Mouse (Mus musculus) heart, postnatal 25 days (tissue): Measurements from ENCODE around the gene Il17re. TPM values are rescaled to one million over a fixed set of nuclear protein-coding genes. Genes with fewer than 3 reads are reported as not detected.
A peak's percentile ranks its signal among the peaks of the same experiment; 100 is the strongest.

ENCODE experiments used
- DNase-seq: peaks from one replicate; pipeline ENCODE4 v3.0.0; 2022; ENCODE audit warnings: low spot score
- intact Hi-C: fragments of 180-260 bp; cut with DNase I; formaldehyde crosslinking; loops from one replicate; pipeline ENCODE4 v1.15.1; 2025
- total RNA-seq, 2 experiments: library from RNA; stranded (reverse); gene quantifications; 2 replicates each; pipeline ENCODE4 v1.2.3; 2021

Gene Il17re
- total RNA-seq: 1 to 10 TPM in 1 of 2 experiments, under 1 TPM in 1; 0.78 to 1.1 TPM

GRCm38 (mm10) chr6:113457952-113458534, at the start of gene Il17re:
Il17re (plus strand) TSS chr6:113458484.
- intact Hi-C loops: no loop called here
- DNase-seq: no peak

- no peak for DNase-seq
- intact Hi-C loops: no loop called here
Measured at GRCm38 (mm10) chr6:113410001-113410400, 48.3 kb upstream of the Il17re start.

GRCm38 (mm10) chr6:113416416-113416815, 41.9 kb upstream of the Il17re start:
- intact Hi-C loops: no loop called here
- DNase-seq: no peak

GRCm38 (mm10) chr6:113418441-113419198, 39.7 kb upstream of the Il17re start:
- intact Hi-C loops: no loop called here
- no peak for DNase-seq

GRCm38 (mm10) chr6:113419199-113419587, 39.1 kb upstream of the Il17re start, which contains the start of gene Rpusd3:
Rpusd3 (minus strand) TSS chr6:113419340.
- intact Hi-C loops: no loop called here

GRCm38 (mm10) chr6:113423000-113423399, 35.3 kb upstream of the Il17re start:
- intact Hi-C loops: no loop called here
- DNase-seq: no peak

More at GRCm38 (mm10) chr6:113419199-113419587, 39.1 kb upstream of the Il17re start, which contains the start of gene Rpusd3:
- DNase-seq: peak; percentile 94

- no peak for DNase-seq
- intact Hi-C loops: no loop called here
Measured at GRCm38 (mm10) chr6:113424187-113424586, 34.1 kb upstream of the Il17re start.

- intact Hi-C loops: no loop called here
- no peak for DNase-seq
Measured at GRCm38 (mm10) chr6:113426696-113427095, 31.6 kb upstream of the Il17re start.

GRCm38 (mm10) chr6:113427397-113427796, 30.9 kb upstream of the Il17re start:
- intact Hi-C loops: no loop called here

GRCm38 (mm10) chr6:113428006-113428405, 30.3 kb upstream of the Il17re start:
- DNase-seq: no peak
- intact Hi-C loops: no loop called here

More at GRCm38 (mm10) chr6:113427397-113427796, 30.9 kb upstream of the Il17re start:
- no peak for DNase-seq

GRCm38 (mm10) chr6:113429965-113430364, 28.3 kb upstream of the Il17re start:
- intact Hi-C loops: no loop called here
- DNase-seq: no peak

GRCm38 (mm10) chr6:113430846-113431245, 27.4 kb upstream of the Il17re start:
- DNase-seq: no peak
- intact Hi-C loops: no loop called here

- intact Hi-C loops: no loop called here
Measured at GRCm38 (mm10) chr6:113431801-113432200, 26.5 kb upstream of the Il17re start.

GRCm38 (mm10) chr6:113433661-113434060, 24.6 kb upstream of the Il17re start:
- no peak for DNase-seq
- intact Hi-C loops: no loop called here

More at GRCm38 (mm10) chr6:113431801-113432200, 26.5 kb upstream of the Il17re start:
- no peak for DNase-seq

GRCm38 (mm10) chr6:113434691-113435090, 23.6 kb upstream of the Il17re start:
- DNase-seq: no peak
- intact Hi-C loops: no loop called here

- no peak for DNase-seq
- intact Hi-C loops: no loop called here
Measured at GRCm38 (mm10) chr6:113435664-113436205, 22.5 kb upstream of the Il17re start, which contains the start of gene Cidec. Cidec (minus strand) TSS chr6:113435760.

GRCm38 (mm10) chr6:113437135-113437534, 21.1 kb upstream of the Il17re start:
- intact Hi-C loops: no loop called here
- DNase-seq: no peak

GRCm38 (mm10) chr6:113438721-113439430, 19.4 kb upstream of the Il17re start:
- intact Hi-C loops: no loop called here
- no peak for DNase-seq

- intact Hi-C loops: no loop called here
- no peak for DNase-seq
Measured at GRCm38 (mm10) chr6:113440686-113441085, 17.6 kb upstream of the Il17re start.

- intact Hi-C loops: no loop called here
- DNase-seq: no peak
Measured at GRCm38 (mm10) chr6:113441147-113441680, 17.1 kb upstream of the Il17re start.
